Mouse (Mus musculus) layer of hippocampus, postnatal 36 days (tissue): ENCODE data around the gene Pcbd2. TPM values are rescaled to one million over a fixed set of nuclear protein-coding genes. Genes with fewer than 3 reads are reported as not detected.
A peak's percentile ranks its signal among the peaks of the same experiment; 100 is the strongest.
"Not testable (repeated sequence)": the region's sequence is repeated elsewhere in the genome, so short reads cannot be mapped to it uniquely, and the experiment has no call there.

Experiments
- DNase-seq, 2 experiments: peaks; one replicate each; pipeline ENCODE4 v3.0.0; 2022
- total RNA-seq, 2 experiments: library from RNA; stranded (reverse); gene quantifications; 2 replicates each; pipeline ENCODE4 v1.2.3; 2021

Gene Pcbd2
- 10 to 100 TPM; 32.5 to 35.4 TPM for total RNA-seq

- DNase-seq, result peak; percentile 81 to 84
These were observed at the start of gene Pcbd2 for GRCm38 (mm10) chr13:55727120-55727838. Gene Pcbd2 (plus strand): TSS chr13:55727368.

DNA sequence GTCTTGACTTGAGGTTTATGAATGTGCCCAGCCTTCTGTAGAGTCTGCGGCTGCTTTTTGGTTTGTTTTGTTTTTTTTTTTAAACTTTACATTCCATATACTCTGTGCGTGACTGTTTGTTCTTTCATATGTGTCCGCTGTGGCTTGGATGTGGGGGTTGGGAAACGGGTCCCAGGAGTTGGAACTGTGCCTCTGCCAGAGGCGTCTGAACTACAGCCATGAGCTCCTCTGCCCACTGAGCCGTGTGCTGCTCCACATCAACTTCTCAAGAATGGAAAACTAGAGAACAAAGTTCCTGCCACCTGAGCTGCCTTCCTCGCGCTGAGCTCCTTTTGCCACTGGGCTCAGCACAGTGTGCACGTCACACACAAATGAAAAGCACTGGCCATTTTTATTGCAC is 45.0 kb upstream of the Pcbd2 start:
- no peak for DNase-seq

DNA sequence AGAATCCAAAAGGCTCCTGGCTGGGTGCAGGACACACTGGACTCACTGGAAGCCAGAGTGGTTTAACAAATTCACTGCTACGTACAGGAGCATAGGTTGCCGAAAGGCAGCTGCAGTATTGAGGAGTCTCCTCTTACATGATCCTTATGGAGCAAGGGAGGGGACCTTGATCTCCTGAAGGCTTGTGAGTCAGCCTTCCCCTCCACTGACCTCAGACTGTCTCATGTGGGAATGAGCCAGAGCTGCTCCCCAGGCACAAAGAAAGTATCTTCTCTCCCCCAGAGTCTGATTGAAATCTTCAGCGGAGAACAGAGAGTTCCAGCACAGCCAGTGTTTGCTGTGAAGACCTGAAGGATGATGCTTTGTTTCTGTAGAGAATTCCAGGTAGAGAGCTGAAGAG is 43.6 kb upstream of the Pcbd2 start:
- DNase-seq, result no peak

DNA sequence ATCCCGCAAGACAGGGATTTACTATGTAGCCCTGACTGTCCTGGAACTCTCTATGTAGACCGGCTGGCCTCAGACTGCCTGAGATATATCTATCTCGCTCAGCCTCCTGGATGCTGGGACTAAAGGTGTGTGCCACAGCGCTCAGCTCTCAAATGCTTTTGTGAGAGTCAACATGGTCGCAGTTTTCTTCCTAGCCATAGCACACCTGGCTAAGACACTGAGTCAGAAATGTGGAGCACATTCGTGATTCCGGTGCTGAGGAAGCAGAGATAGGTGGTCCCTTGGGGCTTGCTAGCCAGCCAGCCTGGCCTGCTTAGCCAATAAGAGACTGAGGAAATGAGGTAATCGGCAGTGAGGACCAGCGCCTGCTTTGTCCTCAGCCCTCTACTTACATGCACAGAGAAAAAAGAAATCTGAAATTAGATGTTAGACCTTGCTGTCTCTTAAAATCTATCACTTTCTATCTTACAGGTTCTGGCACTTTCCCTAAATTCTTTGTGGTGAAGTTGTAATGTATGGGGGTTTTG is 41.0 kb upstream of the Pcbd2 start:
- no peak for DNase-seq

- DNase-seq, result no peak
These were observed 39.1 kb upstream of the Pcbd2 start for GRCm38 (mm10) chr13:55687927-55688602.

DNA sequence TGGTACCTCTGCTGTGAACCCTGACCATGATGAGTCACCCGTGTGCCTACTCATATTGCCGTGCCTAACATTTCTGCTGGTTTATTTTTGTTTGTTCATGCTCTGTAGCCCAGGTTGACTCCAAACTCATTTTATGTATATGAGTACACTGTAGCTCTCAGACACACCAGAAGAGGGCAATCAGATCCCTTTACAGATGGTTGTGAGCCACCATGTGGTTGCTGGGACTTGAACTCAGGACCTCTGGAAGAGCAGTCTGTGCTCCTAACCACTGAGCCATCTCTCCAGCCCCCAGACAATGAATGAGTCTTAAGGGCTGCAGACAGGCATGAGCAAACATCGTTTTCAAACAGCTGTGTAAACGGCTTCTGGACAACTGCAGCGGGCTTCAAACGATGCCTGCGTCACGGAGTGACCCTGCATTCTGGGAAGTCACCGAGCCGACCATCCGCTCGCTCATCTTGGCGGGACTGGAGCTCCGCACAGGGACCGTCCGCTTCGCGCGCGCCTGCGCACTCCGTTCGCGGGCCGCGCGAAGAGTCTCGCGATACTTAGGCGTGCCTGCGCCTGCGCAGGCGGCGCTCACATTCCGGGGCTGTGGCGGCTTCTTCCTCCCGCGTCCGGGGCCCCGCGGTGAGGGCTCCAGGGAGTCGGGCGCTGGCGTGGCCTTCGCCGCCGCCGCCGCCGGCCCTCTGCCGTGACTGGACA is 34.5 kb upstream of the Pcbd2 start, which contains the start of gene B230219D22Rik:
Gene B230219D22Rik (plus strand): TSS at position 590 of the 708 bp plus-strand sequence.
- peak; percentile 87 to 89 for DNase-seq

DNA sequence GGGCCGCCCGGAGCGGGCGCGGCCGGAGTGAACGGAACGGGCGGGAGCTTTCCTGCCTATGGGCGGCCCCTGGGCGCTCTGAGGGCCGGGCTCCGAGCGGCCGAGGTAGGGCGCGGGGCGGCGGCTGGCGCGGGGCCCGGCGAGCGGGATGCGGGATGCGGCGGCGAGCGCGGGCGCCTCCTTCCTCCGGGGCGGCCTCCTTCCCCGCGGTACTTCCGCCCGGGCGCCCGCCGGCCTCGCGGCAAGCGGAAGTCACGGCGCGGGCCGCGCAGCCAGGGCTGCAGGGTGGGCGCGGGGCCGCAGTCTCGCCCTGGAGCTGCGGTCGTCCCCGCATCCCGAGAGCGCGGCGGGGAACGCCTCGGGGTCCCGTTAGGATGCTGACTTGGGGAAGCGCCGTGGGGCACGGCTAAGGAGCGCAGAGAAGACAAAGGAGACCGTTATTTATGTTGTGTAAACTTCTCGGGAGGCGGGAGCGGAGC is 33.9 kb upstream of the Pcbd2 start:
- DNase-seq, result no peak

- DNase-seq, result no peak
These were observed 33.1 kb upstream of the Pcbd2 start for GRCm38 (mm10) chr13:55694110-55694509.

DNA sequence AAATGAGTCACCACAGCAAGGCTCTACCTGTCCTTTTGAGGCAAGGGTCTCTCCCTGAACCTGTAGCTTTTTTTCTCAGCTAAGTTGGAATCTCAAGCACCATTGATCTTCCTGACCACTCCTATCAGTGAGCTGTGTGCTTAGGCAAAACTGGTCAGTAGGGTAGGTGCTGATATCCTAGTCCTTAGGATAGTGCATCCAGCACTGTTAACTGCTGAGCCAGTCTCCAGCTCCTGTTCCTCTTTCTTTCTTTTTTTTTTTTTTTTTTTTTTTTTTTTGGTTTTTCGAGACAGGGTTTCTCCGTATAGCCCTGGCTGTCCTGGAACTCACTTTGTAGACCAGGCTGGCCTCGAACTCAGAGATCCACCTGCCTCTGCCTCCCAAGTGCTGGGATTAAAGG is 31.2 kb upstream of the Pcbd2 start:
- DNase-seq, result not testable (repeated sequence)

- no peak for DNase-seq
These were observed 22.9 kb upstream of the Pcbd2 start for GRCm38 (mm10) chr13:55704301-55704700.

- no peak for DNase-seq
These were observed 14.3 kb upstream of the Pcbd2 start for GRCm38 (mm10) chr13:55712846-55713245.

- peak; percentile 88 to 91 for DNase-seq
These were observed 12.5 kb upstream of the Pcbd2 start, which contains the start of gene Txndc15 for GRCm38 (mm10) chr13:55714501-55715166. Gene Txndc15 (plus strand): TSS chr13:55714650.

DNA sequence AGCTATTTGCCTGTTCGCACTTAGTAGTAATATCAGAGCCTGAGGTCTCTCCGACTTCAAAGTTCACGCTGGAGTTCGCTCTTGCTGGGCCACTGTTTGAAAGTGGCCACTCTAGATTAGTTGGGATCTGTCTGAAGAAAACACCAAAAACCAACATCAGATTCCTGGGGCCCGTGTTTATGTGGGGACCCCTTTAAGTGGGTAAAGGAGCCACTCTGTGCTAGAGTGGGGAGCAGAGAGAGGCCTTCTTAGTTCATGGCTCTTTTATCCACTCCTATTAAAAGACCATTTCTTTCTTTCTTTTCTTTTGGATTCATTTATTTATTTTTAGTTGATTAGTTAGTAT is 12.0 kb upstream of the Pcbd2 start:
- DNase-seq, result no peak

DNA sequence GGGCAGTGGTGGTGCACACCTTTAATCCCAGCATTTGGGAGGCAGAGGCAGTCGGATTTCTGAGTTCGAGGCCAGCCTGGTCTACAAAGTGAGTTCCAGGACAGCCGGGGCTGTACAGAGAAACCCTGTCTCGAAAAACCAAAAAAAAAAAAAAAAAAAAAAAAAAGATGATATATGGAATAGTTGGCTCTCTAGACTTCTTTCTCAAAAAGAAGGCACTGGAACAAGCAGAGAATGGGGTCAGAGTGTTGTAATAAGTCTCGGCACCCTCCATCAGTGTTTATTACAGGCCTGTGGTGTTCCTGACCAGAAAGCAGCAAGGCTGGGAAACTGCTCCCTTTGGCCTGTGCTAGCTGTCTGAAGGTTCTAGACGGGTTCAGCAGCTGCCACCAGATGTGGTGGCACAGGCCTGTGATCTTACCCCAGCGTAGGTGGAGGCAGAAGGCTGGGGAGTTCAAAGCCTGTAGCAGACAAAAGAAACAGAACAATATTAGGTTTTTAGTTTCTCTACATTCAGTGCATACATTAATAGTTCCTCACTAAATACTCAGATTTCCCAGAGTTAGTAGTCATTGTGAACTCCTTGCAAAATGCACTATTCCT is 11.2 kb upstream of the Pcbd2 start:
- DNase-seq, result no peak

- DNase-seq, result no peak
These were observed 5.7 kb upstream of the Pcbd2 start for GRCm38 (mm10) chr13:55721516-55721915.

GRCm38 (mm10) chr13:55721995-55722394 is 5.2 kb upstream of the Pcbd2 start:
- DNase-seq, result no peak

- DNase-seq, result no peak
These were observed 509 bp upstream of the Pcbd2 start for GRCm38 (mm10) chr13:55726598-55727119.

- peak; percentile 45 to 52 for DNase-seq
These were observed 671 bp downstream of the Pcbd2 start for GRCm38 (mm10) chr13:55727839-55728238.

GRCm38 (mm10) chr13:55730716-55731115 is 3.5 kb downstream of the Pcbd2 start:
- no peak for DNase-seq

GRCm38 (mm10) chr13:55732121-55732520 is 5.0 kb downstream of the Pcbd2 start:
- no peak for DNase-seq

DNA sequence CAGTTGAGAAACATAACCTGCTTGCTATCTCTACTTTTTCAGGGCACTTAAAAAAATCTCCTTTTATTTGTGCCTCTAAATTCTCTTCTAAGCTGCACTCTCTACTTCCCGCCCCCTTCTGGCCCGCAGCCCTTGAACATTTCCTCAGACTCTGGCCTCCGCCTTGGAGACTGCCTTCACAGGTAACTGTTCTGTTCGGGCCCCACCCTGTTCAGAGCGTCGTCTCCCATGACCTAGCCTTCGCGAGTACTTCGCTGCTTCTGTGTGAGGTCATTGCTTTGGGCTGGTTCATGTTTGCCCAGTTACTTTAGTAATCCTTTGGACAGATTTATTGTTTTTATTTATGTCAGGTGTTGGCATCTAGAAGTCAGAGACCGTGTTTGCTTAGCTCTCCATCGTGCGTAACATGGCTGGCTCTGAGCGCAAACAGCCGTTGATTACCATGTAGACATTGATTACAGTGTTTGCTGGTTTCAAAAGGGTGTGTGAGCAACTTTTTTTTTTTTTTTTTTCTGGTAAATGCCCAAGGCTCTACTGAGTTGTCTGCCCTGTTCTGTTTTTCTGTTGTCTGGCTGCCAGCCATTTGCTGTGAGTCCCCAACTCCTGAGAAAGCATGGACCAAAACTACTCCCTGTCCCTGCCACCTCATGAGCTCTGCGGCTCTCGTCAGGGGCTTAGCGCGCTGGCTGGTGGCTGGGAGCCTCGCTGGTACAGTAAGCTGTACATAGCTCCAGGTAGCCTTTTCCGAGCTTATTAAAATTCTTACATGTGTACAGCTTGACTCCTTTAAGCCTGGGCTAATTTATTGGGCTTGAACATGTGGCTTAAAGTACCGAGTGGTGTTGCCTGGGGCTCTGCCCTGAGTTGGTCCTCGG is 6.7 kb downstream of the Pcbd2 start:
- no peak for DNase-seq
